Mouse (Mus musculus) limb, embryonic 13.5 days (tissue): ENCODE data around the gene Grb10. TPM values are rescaled to one million over a fixed set of nuclear protein-coding genes. Genes with fewer than 3 reads are reported as not detected.
A peak's percentile ranks its signal among the peaks of the same experiment; 100 is the strongest.

Experiments used
- ATAC-seq: fragments of 200-750 bp; cut with Nextera tagmentation; 2 replicates; pipeline ENCODE4 v1.8.0; 2017; ENCODE audit warnings: low read depth, moderate number of reproducible peaks, moderate TSS enrichment; ENCODE audit not compliant: low FRiP score
- H3K27ac ChIP-seq: fragments of 300-500 bp; sonication (generic); 2 replicates; pipeline ENCODE4 v1.5.1; 2015; ENCODE audit warnings: inconsistent platforms, mild to moderate bottlenecking, moderate library complexity
- H3K27me3 ChIP-seq: fragments of 300-500 bp; sonication (generic); 2 replicates; pipeline ENCODE4 v1.6.1; 2015; ENCODE audit warnings: mild to moderate bottlenecking, inconsistent platforms
- H3K36me3 ChIP-seq: fragments of 300-500 bp; sonication (generic); 2 replicates; pipeline ENCODE4 v1.6.1; 2015; ENCODE audit warnings: inconsistent platforms, mild to moderate bottlenecking, moderate library complexity
- H3K4me1 ChIP-seq: fragments of 300-500 bp; sonication (generic); 2 replicates; pipeline ENCODE4 v1.6.1; 2015; ENCODE audit warnings: inconsistent platforms
- H3K4me2 ChIP-seq: fragments of 300-500 bp; sonication (generic); replicated peaks from 2 replicates; pipeline ENCODE4 v1.6.1; 2015; ENCODE audit warnings: inconsistent platforms, mild to moderate bottlenecking, moderate library complexity
- H3K4me3 ChIP-seq: fragments of 300-500 bp; sonication (generic); 2 replicates; pipeline ENCODE4 v1.5.1; 2015; ENCODE audit warnings: moderate library complexity, mild to moderate bottlenecking, inconsistent platforms
- H3K9ac ChIP-seq: fragments of 300-500 bp; sonication (generic); 2 replicates; pipeline ENCODE4 v1.6.1; 2015; ENCODE audit warnings: mild to moderate bottlenecking, inconsistent platforms
- H3K9me3 ChIP-seq: fragments of 300-500 bp; sonication (generic); 2 replicates; pipeline ENCODE4 v1.6.1; 2016; ENCODE audit warnings: inconsistent platforms
- WGBS: fragments of 180-500 bp; shearing (Covaris S2); methylation state at CpG from one replicate; pipeline ENCODE4 v1.1.7; 2015; 5-methylcytosine and 5-hydroxymethylcytosine counted together
- polyA plus RNA-seq: library from polyadenylated mRNA; unstranded; fragments of >200 nt; fragmentation: Nextera tagmentation; extraction: Ambion mirVana; gene quantifications from 2 replicates; pipeline ENCODE4 v1.2.1, GENCODE M21; 2015

Grb10 gene
- polyA plus RNA-seq, 1 experiment from 2014 or later = 614 TPM

GRCm38 (mm10) chr11:12025756-12026593 is 12.5 kb downstream of the Grb10 start:
- H3K27ac ChIP-seq = no peak overlapping the region
- no peak overlapping the region for H3K9ac ChIP-seq
- peak overlapping the region; percentile 30 for H3K4me3 ChIP-seq
- ATAC-seq = peak; percentile 90
- peaks cover 95% of the 10 kb centered on the region for H3K27me3 ChIP-seq
- H3K4me1 ChIP-seq = 0 out of 2 replicates have a peak, but pooled peaks cover 3% of the 10 kb centered on the region
- H3K36me3 ChIP-seq = peaks cover 91% of the 10 kb centered on the region
- H3K4me2 ChIP-seq = peak overlapping the region; percentile 62
- WGBS = 54% methylated on average over 108 of the region's 108 CpGs
- H3K9me3 ChIP-seq = peaks cover 68% of the 10 kb centered on the region

DNA sequence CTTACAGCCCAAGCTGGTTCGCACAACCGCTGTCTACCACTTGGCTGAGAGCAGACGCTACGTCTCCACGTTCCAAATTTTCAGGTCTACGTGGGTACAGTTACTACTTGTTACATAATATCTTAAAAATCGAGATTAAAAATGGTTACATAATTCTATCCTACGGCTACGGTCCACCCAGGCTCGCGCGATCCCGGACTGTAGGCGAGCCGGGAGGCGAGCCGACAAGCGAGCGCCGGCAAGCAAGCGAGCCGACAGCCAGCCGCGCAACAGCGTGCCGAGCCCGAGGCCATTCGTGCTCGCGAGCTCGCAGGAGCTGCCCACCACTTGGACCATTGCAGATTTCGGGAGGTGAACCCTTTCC is 13.1 kb downstream of the Grb10 start:
- ATAC-seq = peak; percentile 77
- Histone ChIP-seq H3K4me3 (0 out of 2 replicates have a peak overlapping the region, but pooled peaks have one; percentile 30), H3K9ac (no peak overlapping the region), H3K27ac (no peak overlapping the region), H3K36me3 (peaks cover 88% of the 10 kb centered on the region), H3K27me3 (peaks cover 94% of the 10 kb centered on the region), H3K4me2 (peak overlapping the region; percentile 62), H3K4me1 (0 out of 2 replicates have a peak, but pooled peaks cover 3% of the 10 kb centered on the region), H3K9me3 (peaks cover 68% of the 10 kb centered on the region)
- 57% methylated on average over 32 of the region's 32 CpGs for WGBS

DNA sequence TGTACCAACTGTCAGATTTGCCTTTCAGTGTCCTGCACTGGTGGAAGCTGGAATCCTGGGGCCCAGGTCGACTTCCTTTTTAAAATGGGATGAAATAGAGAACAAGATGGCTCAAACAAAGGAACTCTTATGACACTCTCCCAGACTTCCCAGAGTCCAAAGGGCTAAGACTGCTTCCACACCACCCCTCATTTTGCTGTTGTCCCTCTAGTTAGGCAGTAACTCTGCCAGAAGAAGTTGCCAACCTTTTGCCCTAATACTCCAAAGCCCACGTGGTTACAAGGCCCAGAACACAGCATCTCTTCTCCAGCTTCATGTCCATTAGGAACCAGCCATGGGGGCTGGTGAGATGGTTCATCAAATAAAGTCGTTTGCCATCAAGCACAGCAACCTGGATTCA is 15.4 kb downstream of the Grb10 start:
- Histone ChIP-seq H3K9ac (no peak overlapping the region), H3K9me3 (peaks cover 54% of the 10 kb centered on the region), H3K36me3 (peaks cover 89% of the 10 kb centered on the region), H3K27ac (no peak overlapping the region), H3K4me1 (0 out of 2 replicates have a peak, but pooled peaks cover 3% of the 10 kb centered on the region), H3K27me3 (peaks cover 91% of the 10 kb centered on the region), H3K4me2 (no peak overlapping the region), H3K4me3 (no peak overlapping the region)
- no peak for ATAC-seq
- WGBS = 53% methylated on average over 3 of the region's 3 CpGs

- H3K36me3 ChIP-seq = peaks cover 87% of the 10 kb centered on the region
- no peak overlapping the region for H3K4me3 ChIP-seq
- H3K4me2 ChIP-seq = no peak overlapping the region
- 84% methylated on average over 1 of the region's 1 CpGs for WGBS
- no peaks in the 10 kb centered on the region for H3K4me1 ChIP-seq
- ATAC-seq = no peak
- H3K27ac ChIP-seq = no peak overlapping the region
- peaks cover 77% of the 10 kb centered on the region for H3K27me3 ChIP-seq
- peaks cover 24% of the 10 kb centered on the region for H3K9me3 ChIP-seq
- H3K9ac ChIP-seq = no peak overlapping the region
Measured at GRCm38 (mm10) chr11:12019651-12020050, 18.8 kb downstream of the Grb10 start.

- Histone ChIP-seq H3K9ac (no peak overlapping the region), H3K9me3 (peaks cover 14% of the 10 kb centered on the region), H3K27ac (no peak overlapping the region), H3K4me3 (no peak overlapping the region), H3K27me3 (peaks cover 67% of the 10 kb centered on the region), H3K4me1 (no peaks in the 10 kb centered on the region), H3K36me3 (peaks cover 86% of the 10 kb centered on the region), H3K4me2 (no peak overlapping the region)
- ATAC-seq = no peak
- WGBS = 81% methylated on average over 4 of the region's 4 CpGs
Measured at GRCm38 (mm10) chr11:12018604-12019003, 19.9 kb downstream of the Grb10 start.

GRCm38 (mm10) chr11:12010084-12010483 is 28.4 kb downstream of the Grb10 start:
- no peak for ATAC-seq
- WGBS = 85% methylated on average over 3 of the region's 3 CpGs
- Histone ChIP-seq H3K4me3 (no peak overlapping the region), H3K4me2 (no peak overlapping the region), H3K9me3 (peaks cover 18% of the 10 kb centered on the region), H3K4me1 (no peaks in the 10 kb centered on the region), H3K27me3 (no peaks in the 10 kb centered on the region), H3K36me3 (peaks cover 69% of the 10 kb centered on the region), H3K9ac (no peak overlapping the region), H3K27ac (no peak overlapping the region)

DNA sequence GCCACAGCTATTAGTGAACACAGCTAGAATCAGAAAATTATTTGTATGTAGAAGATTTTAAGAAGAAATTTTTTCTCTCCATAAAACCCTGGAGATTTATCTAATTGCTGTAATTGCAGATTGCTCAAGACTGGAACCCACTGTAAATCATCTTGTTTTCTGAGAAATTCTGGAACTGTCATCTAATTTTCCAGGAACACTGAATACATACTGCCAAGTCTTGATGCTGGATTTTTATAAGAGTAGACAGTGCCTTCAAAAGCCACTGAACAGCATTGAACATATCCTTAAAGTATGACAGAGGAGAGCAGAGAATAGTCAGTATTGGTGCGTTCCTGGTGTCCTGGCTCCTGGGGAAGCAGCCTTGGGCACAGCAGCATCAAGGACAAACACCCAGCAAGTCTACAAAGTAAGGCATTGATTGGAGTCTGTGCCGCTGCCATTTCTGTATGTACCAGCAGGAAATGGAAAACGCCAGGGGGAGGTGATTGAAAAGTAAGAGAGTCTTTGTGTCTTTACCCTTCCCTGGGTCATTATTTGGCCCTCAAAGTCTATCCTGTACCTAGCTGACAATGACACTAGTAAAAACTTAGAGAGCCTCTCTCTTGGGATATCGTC is 38.1 kb downstream of the Grb10 start:
- H3K4me3 ChIP-seq = no peak overlapping the region
- no peaks in the 10 kb centered on the region for H3K4me1 ChIP-seq
- H3K9me3 ChIP-seq = no peaks in the 10 kb centered on the region
- no peak overlapping the region for H3K9ac ChIP-seq
- no peaks in the 10 kb centered on the region for H3K27me3 ChIP-seq
- H3K36me3 ChIP-seq = peaks cover 9% of the 10 kb centered on the region; the same call in 1 of the 2 replicates
- 90% methylated on average over 4 of the region's 4 CpGs for WGBS
- no peak overlapping the region for H3K27ac ChIP-seq
- no peak for ATAC-seq
- H3K4me2 ChIP-seq = no peak overlapping the region

DNA sequence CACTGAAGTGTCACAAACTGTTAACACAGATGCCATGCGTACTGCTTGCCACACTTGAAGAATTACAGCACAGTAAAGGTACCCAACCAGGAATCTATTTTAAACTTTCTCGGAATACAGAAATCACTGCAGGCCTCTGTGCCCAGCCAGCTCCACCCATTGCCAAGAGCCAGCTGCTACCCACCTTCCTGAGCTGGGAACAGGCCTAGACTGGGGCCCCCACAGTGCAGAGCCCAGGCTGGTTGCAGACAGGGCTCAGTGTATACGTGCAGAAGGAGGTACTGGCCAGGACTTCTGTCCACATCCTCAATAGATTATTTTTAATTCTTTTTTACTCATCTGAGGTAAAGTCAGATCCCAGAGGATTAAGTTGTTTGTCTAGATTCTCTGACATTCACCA is 39.6 kb downstream of the Grb10 start:
- Histone ChIP-seq H3K27me3 (no peaks in the 10 kb centered on the region), H3K9ac (no peak overlapping the region), H3K4me1 (no peaks in the 10 kb centered on the region), H3K27ac (no peak overlapping the region; the same call in 1 of the 2 replicates), H3K9me3 (no peaks in the 10 kb centered on the region; the same call in 1 of the 2 replicates), H3K4me3 (no peak overlapping the region), H3K4me2 (no peak overlapping the region), H3K36me3 (peaks cover 7% of the 10 kb centered on the region; the same call in 1 of the 2 replicates)
- peak; percentile 52; the same call in 1 of the 2 replicates for ATAC-seq
- WGBS = 85% methylated on average over 3 of the region's 3 CpGs

DNA sequence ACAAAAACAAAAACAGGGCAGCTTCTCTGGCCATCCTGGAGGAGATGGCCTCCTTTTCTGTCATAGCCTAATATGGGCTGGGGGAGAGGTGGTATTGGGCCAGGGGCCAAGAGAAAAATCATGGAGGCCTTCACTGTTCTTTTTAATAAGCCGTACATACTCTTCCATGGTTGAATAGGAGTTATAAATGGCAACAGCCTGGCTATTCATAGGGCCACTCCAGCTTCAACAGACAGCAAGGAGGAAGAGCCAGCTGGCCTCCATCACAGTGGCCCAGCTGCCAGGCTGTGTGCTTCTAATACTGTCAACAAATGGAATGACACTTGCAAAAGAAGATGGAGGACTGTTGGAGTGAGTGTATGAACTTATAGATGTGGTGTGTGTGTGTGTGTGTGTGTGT is 41.4 kb downstream of the Grb10 start:
- H3K9ac ChIP-seq = no peak overlapping the region
- peaks cover 3% of the 10 kb centered on the region; the same call in 1 of the 2 replicates for H3K36me3 ChIP-seq
- no peak for ATAC-seq
- no peaks in the 10 kb centered on the region for H3K27me3 ChIP-seq
- 79% methylated on average over 1 of the region's 1 CpGs for WGBS
- H3K4me1 ChIP-seq = no peaks in the 10 kb centered on the region
- no peak overlapping the region for H3K27ac ChIP-seq
- H3K4me3 ChIP-seq = no peak overlapping the region
- no peak overlapping the region for H3K4me2 ChIP-seq
- H3K9me3 ChIP-seq = no peaks in the 10 kb centered on the region; the same call in 1 of the 2 replicates

DNA sequence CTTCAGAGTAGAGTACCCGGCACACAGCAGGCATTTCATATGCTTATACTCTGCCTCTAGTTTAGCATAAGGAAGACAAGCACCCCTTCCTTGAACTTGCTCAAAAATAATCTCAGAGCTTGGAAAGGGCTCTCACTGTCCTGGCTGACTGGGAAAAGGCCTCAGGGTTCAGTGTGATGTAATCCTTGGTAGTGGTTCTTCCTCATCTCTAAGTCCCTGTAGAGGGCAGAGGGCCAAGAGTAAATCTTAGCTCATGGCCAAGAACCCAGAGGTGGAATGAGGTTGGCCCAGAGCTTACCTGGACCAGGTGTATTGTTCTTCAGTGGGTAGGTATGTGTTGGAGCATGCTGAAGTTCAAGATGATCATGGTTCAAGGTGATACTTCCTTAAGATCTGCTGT is 43.1 kb downstream of the Grb10 start:
- no peak overlapping the region for H3K4me2 ChIP-seq
- no peak overlapping the region for H3K9ac ChIP-seq
- H3K4me1 ChIP-seq = no peaks in the 10 kb centered on the region
- no peak overlapping the region for H3K4me3 ChIP-seq
- no peaks in the 10 kb centered on the region; the same call in 1 of the 2 replicates for H3K9me3 ChIP-seq
- H3K36me3 ChIP-seq = peaks cover 12% of the 10 kb centered on the region; the same call in 1 of the 2 replicates
- no peak for ATAC-seq
- H3K27me3 ChIP-seq = no peaks in the 10 kb centered on the region
- no peak overlapping the region for H3K27ac ChIP-seq
- WGBS = 93% methylated on average over 1 of the region's 1 CpGs

DNA sequence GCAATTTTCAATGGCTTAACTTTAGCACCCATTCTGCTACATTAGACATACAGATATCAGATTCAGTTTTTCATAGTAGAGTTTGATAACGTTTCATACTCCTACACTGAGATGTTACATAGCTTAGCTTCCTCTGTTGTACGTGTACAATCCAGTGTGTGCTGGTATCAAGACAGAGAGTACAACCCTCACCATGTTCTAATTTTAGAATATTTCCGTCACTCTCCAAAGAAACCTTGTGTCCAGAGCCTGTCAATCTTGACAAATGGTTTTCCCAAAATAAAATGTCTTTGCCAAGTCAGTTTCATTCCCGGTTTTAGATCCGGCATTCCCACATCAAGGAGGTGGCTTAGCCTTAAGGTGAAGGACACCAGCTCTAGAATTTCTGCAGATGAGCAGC is 44.7 kb downstream of the Grb10 start:
- no peaks in the 10 kb centered on the region for H3K4me1 ChIP-seq
- WGBS = 86% methylated on average over 5 of the region's 5 CpGs
- H3K36me3 ChIP-seq = peaks cover 12% of the 10 kb centered on the region; the same call in 1 of the 2 replicates
- no peak overlapping the region for H3K27ac ChIP-seq
- ATAC-seq = no peak
- H3K4me3 ChIP-seq = no peak overlapping the region
- no peaks in the 10 kb centered on the region; the same call in 1 of the 2 replicates for H3K9me3 ChIP-seq
- H3K9ac ChIP-seq = no peak overlapping the region
- H3K4me2 ChIP-seq = no peak overlapping the region
- no peaks in the 10 kb centered on the region for H3K27me3 ChIP-seq

GRCm38 (mm10) chr11:11993183-11993582 is 45.3 kb downstream of the Grb10 start:
- Histone ChIP-seq H3K27ac (no peak overlapping the region), H3K9ac (no peak overlapping the region), H3K4me3 (no peak overlapping the region), H3K4me1 (no peaks in the 10 kb centered on the region), H3K4me2 (no peak overlapping the region), H3K36me3 (peaks cover 12% of the 10 kb centered on the region; the same call in 1 of the 2 replicates), H3K27me3 (no peaks in the 10 kb centered on the region), H3K9me3 (no peaks in the 10 kb centered on the region; the same call in 1 of the 2 replicates)
- 84% methylated on average over 2 of the region's 2 CpGs for WGBS
- ATAC-seq = no peak
